Mouse (Mus musculus) erythroblast, embryonic 14.5 days (primary cell): ENCODE results near the gene Pphln1.

ENCODE experiments used
- GATA1 ChIP-seq: IDR thresholded peaks from 2 replicates; pipeline ENCODE4 v1.6.1; 2012; ENCODE audit warnings: low read length, inconsistent platforms, mixed read lengths
- TAL1 ChIP-seq: IDR thresholded peaks from 3 replicates; pipeline ENCODE4 v1.6.1; 2012; ENCODE audit warnings: low read length, inconsistent platforms, mixed read lengths

DNA sequence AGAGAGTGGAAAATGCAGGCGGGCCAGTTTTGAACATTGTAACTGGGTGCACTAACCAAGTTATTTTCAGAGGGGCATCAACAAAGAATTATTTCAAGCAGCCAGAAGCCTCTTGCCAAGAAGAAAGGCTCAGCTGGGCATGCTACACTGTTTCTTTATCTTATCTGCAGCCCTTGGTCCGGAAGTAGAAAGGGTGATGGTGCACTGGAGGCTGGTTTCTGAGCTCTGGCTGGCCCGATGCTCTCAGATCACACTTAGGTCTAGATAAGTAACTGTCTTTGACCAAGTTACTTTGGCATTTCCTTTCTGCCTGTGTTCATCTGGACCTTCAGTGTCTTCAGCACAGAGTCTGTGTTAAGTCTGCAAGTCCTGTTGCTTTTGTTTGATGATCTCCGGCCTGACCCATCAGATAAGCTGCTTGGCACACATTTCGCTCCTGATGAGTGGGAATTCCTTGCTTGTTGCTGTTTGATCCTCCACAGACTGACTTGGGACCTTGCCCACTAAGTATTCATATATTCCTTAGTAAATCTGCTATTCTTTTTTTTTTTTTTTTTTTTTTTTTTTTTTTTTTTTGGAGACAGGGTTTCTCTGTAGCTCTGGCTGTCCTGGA, 127.3 kb downstream of the Pphln1 start:
- no peak for TF ChIP-seq GATA1
- TF ChIP-seq TAL1 = no peak
